Mouse (Mus musculus): ENCODE results near the gene Fry.

- TF ChIP-seq NELFE (IDR thresholded peaks at IDR 0.05; ENCODE audit: low read depth, low read length) (no peak), CTCF (IDR thresholded peaks at IDR 0.05 in 2 of 3, conservative IDR thresholded peaks at IDR 0.05 in 1 of 3; ENCODE audit: control insufficient read depth in 1 of 3, insufficient read depth in 1 of 3, low read depth in 2 of 3, low read length in 3 of 3, poor library complexity in 1 of 3, severe bottlenecking in 1 of 3) (no peak), MXI1 (IDR thresholded peaks at IDR 0.05; ENCODE audit: low read depth, low read length) (no peak), ZC3H11A (IDR thresholded peaks at IDR 0.05; ENCODE audit: low read depth, low read length) (no peak), EP300 (IDR thresholded peaks at IDR 0.05; ENCODE audit: low read depth in 1 of 2, low read length in 2 of 2) (no peak), GATA1 (IDR thresholded peaks at IDR 0.05; ENCODE audit: low read depth, low read length) (no peak), JUND (IDR thresholded peaks at IDR 0.05; ENCODE audit: low read depth, low read length) (no peak), POLR2A (IDR thresholded peaks at IDR 0.05; ENCODE audit: control insufficient read depth in 1 of 2, insufficient read depth in 1 of 2, low read depth in 1 of 2, low read length in 2 of 2, poor library complexity in 1 of 2) (no peak)
These were observed 262.3 kb downstream of the Fry start for GRCm38 (mm10) chr5:150380767-150381166.
